Mouse (Mus musculus) urinary bladder, postnatal 25 days (tissue): Measurements from ENCODE around the gene Zfp398.

Source experiments
- DNase-seq: peaks from one replicate; pipeline ENCODE4 v3.0.0; 2022; ENCODE audit warnings: low spot score

Zfp398 gene

GRCm38 (mm10) chr6:47904361-47904760 is 68.9 kb downstream of the Zfp398 start:
- no peak for DNase-seq

- no peak for DNase-seq
Observed at GRCm38 (mm10) chr6:47904917-47905695, 69.6 kb downstream of the Zfp398 start.

GRCm38 (mm10) chr6:47906326-47906725 is 70.9 kb downstream of the Zfp398 start:
- DNase-seq = no peak

GRCm38 (mm10) chr6:47909007-47909406 is 73.5 kb downstream of the Zfp398 start:
- DNase-seq = no peak

- no peak for DNase-seq
Observed at GRCm38 (mm10) chr6:47911650-47912049, 76.2 kb downstream of the Zfp398 start.

GRCm38 (mm10) chr6:47912991-47913390 is 77.5 kb downstream of the Zfp398 start:
- no peak for DNase-seq

- DNase-seq = no peak
Observed at GRCm38 (mm10) chr6:47917051-47917450, 81.6 kb downstream of the Zfp398 start.

GRCm38 (mm10) chr6:47918768-47919274 is 83.4 kb downstream of the Zfp398 start:
- no peak for DNase-seq

GRCm38 (mm10) chr6:47919646-47920446 is 84.4 kb downstream of the Zfp398 start:
- DNase-seq = no peak

GRCm38 (mm10) chr6:47920447-47921340 is 85.2 kb downstream of the Zfp398 start, which contains the start of gene Zfp212:
Gene Zfp212 (plus strand): TSS chr6:47920476.
- peak; percentile 77 for DNase-seq
